Mouse (Mus musculus) hindbrain, embryonic 15.5 days (tissue): ENCODE data around the gene 2310046K23Rik. TPM values are rescaled to one million over a fixed set of nuclear protein-coding genes. Genes with fewer than 3 reads are reported as not detected.

Experiments used
- ATAC-seq: fragments of 200-750 bp; cut with Nextera tagmentation; 2 replicates; pipeline ENCODE4 v1.8.0; 2017; ENCODE audit warnings: low read depth, moderate number of reproducible peaks, moderate TSS enrichment; ENCODE audit not compliant: low FRiP score
- H3K27ac ChIP-seq: fragments of 300-500 bp; sonication (generic); replicated peaks from 2 replicates; pipeline ENCODE4 v1.5.1; 2015; ENCODE audit warnings: mild to moderate bottlenecking, inconsistent platforms
- H3K27me3 ChIP-seq: fragments of 300-500 bp; sonication (generic); 2 replicates; pipeline ENCODE4 v1.6.1; 2015; ENCODE audit warnings: control low read depth, inconsistent platforms
- H3K36me3 ChIP-seq: fragments of 300-500 bp; sonication (generic); 2 replicates; pipeline ENCODE4 v1.6.1; 2015; ENCODE audit warnings: control low read depth, inconsistent platforms
- H3K4me1 ChIP-seq: fragments of 300-500 bp; sonication (generic); replicated peaks from 2 replicates; pipeline ENCODE4 v1.6.1; 2015; ENCODE audit warnings: control low read depth, inconsistent platforms
- H3K4me2 ChIP-seq: fragments of 300-500 bp; sonication (generic); 2 replicates; pipeline ENCODE4 v1.6.1; 2015; ENCODE audit warnings: moderate library complexity, mild to moderate bottlenecking, inconsistent platforms
- H3K4me3 ChIP-seq: fragments of 300-500 bp; sonication (generic); 2 replicates; pipeline ENCODE4 v1.5.1; 2015; ENCODE audit warnings: mild to moderate bottlenecking, inconsistent platforms
- H3K9ac ChIP-seq: fragments of 300-500 bp; sonication (generic); 2 replicates; pipeline ENCODE4 v1.6.1; 2015; ENCODE audit warnings: inconsistent platforms
- H3K9me3 ChIP-seq: fragments of 300-500 bp; sonication (generic); 2 replicates; pipeline ENCODE4 v1.6.1; 2016; ENCODE audit warnings: control low read depth, inconsistent platforms
- WGBS: fragments of 180-500 bp; shearing (Covaris S2); methylation state at CpG from one replicate; pipeline ENCODE4 v1.1.7; 2015; 5-methylcytosine and 5-hydroxymethylcytosine counted together
- polyA plus RNA-seq: library from polyadenylated mRNA; unstranded; fragments of >200 nt; fragmentation: Nextera tagmentation; extraction: Ambion mirVana; gene quantifications from 2 replicates; pipeline ENCODE4 v1.2.1, GENCODE M21; 2015

The 2310046K23Rik gene
- not detected in 2 replicates for polyA plus RNA-seq

- H3K4me1 ChIP-seq = no peaks in the 10 kb centered on the region
- 89% methylated on average over 3 of the region's 3 CpGs for WGBS
- no peak within 1 kb of the TSS for H3K4me2 ChIP-seq
- no peak for ATAC-seq
- H3K4me3 ChIP-seq = no peak within 1 kb of the TSS
- H3K27me3 ChIP-seq = no peaks in the 10 kb centered on the region
- no peaks in the 10 kb centered on the region for H3K36me3 ChIP-seq
- H3K9ac ChIP-seq = no peak within 1 kb of the TSS
- no peaks in the 10 kb centered on the region for H3K9me3 ChIP-seq
- no peak within 1 kb of the TSS for H3K27ac ChIP-seq
These were observed at the start of gene 2310046K23Rik for GRCm38 (mm10) chr3:92534411-92534810. Gene 2310046K23Rik (minus strand): TSS chr3:92534511.

DNA sequence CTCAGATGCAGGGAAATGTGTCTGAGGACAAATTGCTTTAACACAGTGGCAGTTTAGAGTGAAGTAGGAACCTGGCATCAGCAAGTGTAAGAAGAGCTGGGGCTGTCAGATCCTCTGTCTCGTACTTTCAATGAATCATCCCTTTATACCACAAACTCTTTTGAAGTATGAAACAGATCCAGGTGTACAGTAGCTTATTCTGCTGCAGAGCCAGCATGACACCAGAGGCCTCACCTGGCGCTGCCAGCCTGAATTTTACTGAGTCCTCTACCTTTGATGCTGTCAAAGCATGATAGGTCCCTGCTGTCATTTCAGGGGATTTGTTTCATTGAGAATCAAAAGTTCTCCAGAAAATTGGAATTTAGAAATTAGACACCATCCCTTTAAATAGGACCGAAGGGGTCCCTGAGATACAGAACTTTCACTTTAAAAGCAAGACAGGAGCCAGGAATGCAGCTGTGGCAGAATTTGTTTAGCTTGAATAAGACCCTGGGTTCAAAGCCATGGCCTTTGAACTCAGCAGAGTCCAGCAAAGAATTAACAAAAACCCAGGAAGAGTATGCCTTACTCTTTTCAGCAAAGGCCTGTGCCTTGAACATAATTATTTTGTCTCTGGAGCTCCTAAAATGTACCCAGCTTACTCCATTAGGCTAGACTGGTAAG is 49.0 kb upstream of the 2310046K23Rik start:
- Histone ChIP-seq H3K27me3 (no peaks in the 10 kb centered on the region), H3K9me3 (no peaks in the 10 kb centered on the region), H3K9ac (no peak overlapping the region), H3K4me2 (no peak overlapping the region), H3K27ac (no peak overlapping the region), H3K4me1 (no peaks in the 10 kb centered on the region), H3K36me3 (no peaks in the 10 kb centered on the region), H3K4me3 (no peak overlapping the region)
- WGBS = 73% methylated on average over 3 of the region's 3 CpGs
- no peak for ATAC-seq

DNA sequence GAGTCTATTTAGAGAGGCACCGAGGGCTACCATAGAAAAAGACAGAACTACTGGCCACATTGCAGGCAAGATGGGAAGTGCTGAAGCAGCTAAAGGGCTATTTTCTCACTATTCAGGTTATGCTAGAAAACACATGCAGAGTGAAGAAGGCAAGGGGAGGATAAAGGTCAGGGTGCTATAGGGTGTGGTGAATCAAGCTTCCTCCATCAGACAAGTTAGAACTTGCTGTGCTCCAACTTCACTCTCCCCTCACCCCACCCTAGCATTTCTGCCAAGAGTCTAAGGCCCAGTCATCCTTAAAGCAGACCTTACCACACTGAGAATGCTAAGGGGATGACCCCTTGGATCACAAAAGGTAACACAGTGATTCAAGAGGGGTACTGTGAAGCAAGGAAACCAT is 45.2 kb upstream of the 2310046K23Rik start:
- no peak overlapping the region for H3K4me2 ChIP-seq
- H3K27ac ChIP-seq = no peak overlapping the region
- H3K36me3 ChIP-seq = no peaks in the 10 kb centered on the region
- H3K9ac ChIP-seq = no peak overlapping the region
- no peak overlapping the region for H3K4me3 ChIP-seq
- H3K9me3 ChIP-seq = no peaks in the 10 kb centered on the region
- no peaks in the 10 kb centered on the region for H3K4me1 ChIP-seq
- 79% methylated on average over 1 of the region's 1 CpGs for WGBS
- no peak for ATAC-seq
- H3K27me3 ChIP-seq = no peaks in the 10 kb centered on the region

DNA sequence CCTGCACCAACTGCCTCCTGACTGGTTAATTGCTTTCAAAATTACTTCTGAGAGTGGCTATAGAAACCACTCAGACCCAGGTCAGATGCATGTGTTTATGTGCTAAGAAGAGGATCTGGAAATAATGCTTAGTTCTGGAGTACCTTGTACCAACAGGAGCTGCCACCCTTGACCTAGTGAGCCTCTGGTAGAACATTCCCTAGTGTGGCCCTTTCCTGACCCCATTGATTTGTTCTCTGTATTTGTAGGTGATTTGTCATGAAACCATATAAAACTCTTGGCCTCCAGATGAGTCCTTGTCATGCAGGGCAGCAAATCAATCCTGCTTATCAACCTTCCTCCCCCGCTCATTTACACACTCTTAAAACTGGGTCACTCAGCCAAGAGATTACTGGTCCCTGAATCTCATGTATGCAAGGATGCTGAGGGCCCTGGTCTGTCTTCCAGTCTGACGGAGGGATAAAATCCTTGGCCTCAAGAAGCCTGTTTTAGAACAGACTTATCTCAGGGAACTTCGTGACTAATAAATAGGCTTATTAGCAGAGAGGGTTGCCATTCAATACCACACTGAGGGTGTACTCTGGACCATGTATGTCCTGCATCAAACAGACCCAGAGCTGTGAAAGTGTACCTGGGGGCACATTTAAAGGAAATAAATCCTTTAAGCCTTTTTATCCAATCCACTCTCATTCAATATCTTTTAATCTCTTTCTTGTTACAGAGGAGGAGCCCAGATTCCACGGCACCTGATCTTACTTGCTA is 44.5 kb upstream of the 2310046K23Rik start:
- Histone ChIP-seq H3K36me3 (no peaks in the 10 kb centered on the region), H3K27ac (no peak overlapping the region), H3K27me3 (no peaks in the 10 kb centered on the region), H3K4me1 (no peaks in the 10 kb centered on the region), H3K9ac (no peak overlapping the region), H3K4me3 (no peak overlapping the region), H3K9me3 (no peaks in the 10 kb centered on the region), H3K4me2 (no peak overlapping the region)
- WGBS = 77% methylated on average over 4 of the region's 4 CpGs
- no peak for ATAC-seq

GRCm38 (mm10) chr3:92573449-92574041 is 39.2 kb upstream of the 2310046K23Rik start, which contains the start of gene Ivl:
Gene Ivl (minus strand): TSS chr3:92573735.
- Histone ChIP-seq H3K36me3 (no peaks in the 10 kb centered on the region), H3K27me3 (no peaks in the 10 kb centered on the region), H3K9ac (no peak within 1 kb of the TSS), H3K27ac (no peak within 1 kb of the TSS), H3K4me3 (no peak within 1 kb of the TSS), H3K9me3 (no peaks in the 10 kb centered on the region), H3K4me2 (no peak within 1 kb of the TSS), H3K4me1 (no peaks in the 10 kb centered on the region)
- no peak for ATAC-seq
- WGBS = 90% methylated on average over 1 of the region's 1 CpGs

DNA sequence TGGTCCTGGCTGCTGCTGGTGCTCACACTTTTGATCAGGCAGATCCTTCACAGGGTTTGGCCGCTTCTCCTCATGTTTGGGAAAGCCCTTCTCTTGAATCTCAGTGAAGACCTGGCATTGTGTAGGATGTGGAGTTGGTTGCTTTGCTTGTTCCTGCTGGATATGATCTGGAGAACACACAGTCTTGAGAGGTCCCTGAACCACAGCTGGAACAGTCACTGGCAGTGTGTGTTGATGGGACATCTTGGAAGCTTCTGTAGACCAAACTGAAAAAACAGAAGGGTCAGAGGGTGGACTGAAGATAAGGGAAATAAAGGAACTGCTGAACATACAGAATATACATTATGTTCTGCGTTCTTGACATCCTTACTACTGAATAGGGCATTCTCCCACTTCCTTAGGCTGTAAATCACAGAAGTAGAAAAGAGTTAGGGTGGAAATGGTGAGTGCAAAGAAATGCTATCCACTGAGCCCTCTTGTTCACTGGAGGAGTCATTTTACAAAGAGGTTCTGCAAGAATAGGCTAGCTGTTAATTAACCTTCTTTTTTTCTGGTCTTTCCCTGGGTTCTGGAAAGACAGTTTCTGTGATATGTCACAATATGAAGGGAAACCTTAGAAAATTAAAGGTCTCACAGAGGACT is 38.3 kb upstream of the 2310046K23Rik start:
- Histone ChIP-seq H3K9ac (no peak overlapping the region), H3K36me3 (no peaks in the 10 kb centered on the region), H3K9me3 (no peaks in the 10 kb centered on the region), H3K27ac (no peak overlapping the region), H3K4me3 (no peak overlapping the region), H3K4me1 (no peaks in the 10 kb centered on the region), H3K27me3 (no peaks in the 10 kb centered on the region), H3K4me2 (no peak overlapping the region)
- no peak for ATAC-seq
- WGBS = 49% methylated on average over 2 of the region's 2 CpGs

- Histone ChIP-seq H3K9me3 (no peaks in the 10 kb centered on the region), H3K4me2 (no peak overlapping the region), H3K27me3 (no peaks in the 10 kb centered on the region), H3K9ac (no peak overlapping the region), H3K4me3 (no peak overlapping the region), H3K27ac (no peak overlapping the region), H3K4me1 (no peaks in the 10 kb centered on the region), H3K36me3 (no peaks in the 10 kb centered on the region)
- WGBS = 93% methylated on average over 2 of the region's 2 CpGs
- ATAC-seq = no peak
These were observed 34.4 kb upstream of the 2310046K23Rik start for GRCm38 (mm10) chr3:92568752-92569151.

- H3K4me3 ChIP-seq = no peak overlapping the region
- no peak for ATAC-seq
These were observed 31.1 kb upstream of the 2310046K23Rik start for GRCm38 (mm10) chr3:92565418-92565817.

GRCm38 (mm10) chr3:92512325-92512724 is 22.0 kb downstream of the 2310046K23Rik start:
- H3K9me3 ChIP-seq = no peaks in the 10 kb centered on the region
- no peak overlapping the region for H3K27ac ChIP-seq
- no peak overlapping the region for H3K4me2 ChIP-seq
- no peak for ATAC-seq
- H3K9ac ChIP-seq = no peak overlapping the region
- no peaks in the 10 kb centered on the region for H3K4me1 ChIP-seq
- no peaks in the 10 kb centered on the region for H3K27me3 ChIP-seq
- no peak overlapping the region for H3K4me3 ChIP-seq
- H3K36me3 ChIP-seq = no peaks in the 10 kb centered on the region

More at GRCm38 (mm10) chr3:92565418-92565817, 31.1 kb upstream of the 2310046K23Rik start:
- Histone ChIP-seq H3K9me3 (no peaks in the 10 kb centered on the region), H3K36me3 (no peaks in the 10 kb centered on the region), H3K27ac (no peak overlapping the region), H3K27me3 (no peaks in the 10 kb centered on the region), H3K4me1 (no peaks in the 10 kb centered on the region), H3K9ac (no peak overlapping the region), H3K4me2 (no peak overlapping the region)

- no peak overlapping the region for H3K4me2 ChIP-seq
- no peaks in the 10 kb centered on the region for H3K27me3 ChIP-seq
- no peak overlapping the region for H3K4me3 ChIP-seq
- no peaks in the 10 kb centered on the region for H3K9me3 ChIP-seq
- H3K4me1 ChIP-seq = no peaks in the 10 kb centered on the region
- H3K9ac ChIP-seq = no peak overlapping the region
- H3K27ac ChIP-seq = no peak overlapping the region
- ATAC-seq = no peak
- H3K36me3 ChIP-seq = no peaks in the 10 kb centered on the region
These were observed 23.5 kb downstream of the 2310046K23Rik start for GRCm38 (mm10) chr3:92510786-92511185.

GRCm38 (mm10) chr3:92508185-92508584 is 26.1 kb downstream of the 2310046K23Rik start:
- no peak overlapping the region for H3K27ac ChIP-seq
- H3K9me3 ChIP-seq = no peaks in the 10 kb centered on the region
- no peak overlapping the region for H3K4me3 ChIP-seq
- H3K27me3 ChIP-seq = no peaks in the 10 kb centered on the region
- 83% methylated on average over 1 of the region's 1 CpGs for WGBS
- no peak overlapping the region for H3K4me2 ChIP-seq
- no peak overlapping the region for H3K9ac ChIP-seq
- no peaks in the 10 kb centered on the region for H3K36me3 ChIP-seq
- no peak for ATAC-seq
- no peaks in the 10 kb centered on the region for H3K4me1 ChIP-seq

DNA sequence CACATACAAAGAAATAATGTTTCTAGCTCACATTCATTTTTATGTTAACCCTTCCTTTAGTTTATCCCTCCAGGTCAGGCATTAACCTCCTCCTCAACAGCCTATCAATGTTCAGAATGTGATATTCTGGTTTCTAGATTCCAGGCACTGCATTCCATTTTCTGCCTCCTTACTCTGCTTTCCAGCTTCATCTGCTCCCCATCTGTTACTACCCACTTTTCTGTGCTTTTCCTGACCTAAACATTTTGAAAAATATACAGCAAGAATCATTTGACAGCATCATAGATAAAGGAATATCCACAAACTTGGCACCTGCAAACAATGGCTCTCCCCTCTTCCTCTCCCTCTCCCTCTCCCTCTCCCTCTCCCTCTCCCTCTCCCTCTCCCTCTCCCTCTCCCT is 30.8 kb downstream of the 2310046K23Rik start:
- H3K4me2 ChIP-seq = no peak overlapping the region
- no peaks in the 10 kb centered on the region for H3K4me1 ChIP-seq
- no peak overlapping the region for H3K9ac ChIP-seq

More for the DNA sequence above, 30.8 kb downstream of the 2310046K23Rik start:
- Histone ChIP-seq H3K9me3 (no peaks in the 10 kb centered on the region), H3K4me3 (no peak overlapping the region), H3K36me3 (no peaks in the 10 kb centered on the region), H3K27me3 (no peaks in the 10 kb centered on the region), H3K27ac (no peak overlapping the region)
- ATAC-seq = no peak
